Mouse (Mus musculus): ENCODE measurements around the gene Sag.

DNA sequence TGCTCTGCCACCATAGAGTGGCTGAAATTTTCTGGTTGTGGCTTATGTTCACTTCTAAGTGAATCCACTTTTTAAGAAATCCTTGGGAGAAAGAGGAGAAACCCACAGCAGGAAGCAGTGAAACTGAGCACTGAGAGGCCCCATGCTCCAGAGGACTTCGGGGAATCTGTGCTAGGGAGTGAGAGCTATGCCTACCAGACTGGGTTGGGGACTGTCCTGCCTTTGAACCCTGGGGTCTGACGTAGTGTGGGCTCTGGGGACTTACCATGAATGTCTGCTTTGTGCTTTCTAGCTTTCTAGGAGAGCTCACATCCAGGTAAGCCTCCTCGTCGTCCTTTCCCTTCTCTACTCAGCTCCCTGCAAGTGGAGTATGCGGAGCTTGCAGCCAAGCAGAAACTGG, 33.5 kb downstream of the Sag start:
- TF ChIP-seq POLR2A (IDR thresholded peaks at IDR 0.05; ENCODE audit: low read depth, low read length) (no peak), CTCF (conservative IDR thresholded peaks at IDR 0.05 in 1 of 2, IDR thresholded peaks at IDR 0.05 in 1 of 2; ENCODE audit: low read depth in 2 of 2, low read length in 2 of 2) (no peak), POLR2AphosphoS2 (IDR thresholded peaks at IDR 0.05; ENCODE audit: low read depth, low read length) (no peak), GABPA (IDR thresholded peaks at IDR 0.05; ENCODE audit: insufficient replicate concordance, low read depth, low read length) (no peak), CHD1 (IDR thresholded peaks at IDR 0.05; ENCODE audit: low read depth, low read length) (no peak), MXI1 (IDR thresholded peaks at IDR 0.05; ENCODE audit: low read depth, low read length) (no peak), USF1 (IDR thresholded peaks at IDR 0.05; ENCODE audit: low read depth, low read length) (no peak), TCF12 (IDR thresholded peaks at IDR 0.05; ENCODE audit: low read depth, low read length) (no peak), HCFC1 (IDR thresholded peaks at IDR 0.05; ENCODE audit: low read depth, low read length) (no peak), JUN (IDR thresholded peaks at IDR 0.05; ENCODE audit: insufficient read depth, low read depth, low read length) (no peak)
